Mouse (Mus musculus) liver, adult 2 months (tissue): ENCODE data around the gene Nebl. TPM values are rescaled to one million over a fixed set of nuclear protein-coding genes. Genes with fewer than 3 reads are reported as not detected.

Experiments
- DNase-seq: peaks from one replicate; pipeline ENCODE4 v3.0.0-alpha.2; 2011; ENCODE audit warnings: low read depth, low spot score; ENCODE audit errors: extremely low read depth
- H3K27ac ChIP-seq: fragments of 200-500 bp; replicated peaks from 2 replicates; pipeline ENCODE4 v1.5.1; 2012; ENCODE audit warnings: low read depth, mild to moderate bottlenecking, control low read depth, inconsistent platforms, low read length; ENCODE audit not compliant: insufficient read depth
- H3K27me3 ChIP-seq: fragments of 200-500 bp; 2 replicates; pipeline ENCODE4 v1.6.1; 2012; ENCODE audit warnings: mild to moderate bottlenecking, moderate library complexity, low read length, inconsistent platforms; ENCODE audit not compliant: control insufficient read depth, insufficient read depth
- H3K36me3 ChIP-seq: fragments of 200-500 bp; 2 replicates; pipeline ENCODE4 v1.6.1; 2012; ENCODE audit warnings: low read length, inconsistent platforms; ENCODE audit not compliant: control insufficient read depth, insufficient read depth
- H3K4me1 ChIP-seq: fragments of 200-500 bp; 2 replicates; pipeline ENCODE4 v1.6.1; 2011; ENCODE audit warnings: low read length; ENCODE audit not compliant: control insufficient read depth, insufficient read depth
- H3K4me3 ChIP-seq: fragments of 200-500 bp; 2 replicates; pipeline ENCODE4 v1.5.1; 2011; ENCODE audit warnings: low read depth, mild to moderate bottlenecking, control low read depth, low read length, moderate library complexity; ENCODE audit not compliant: insufficient read depth
- H3K79me2 ChIP-seq: fragments of 200-500 bp; 2 replicates; pipeline ENCODE4 v1.6.1; 2012; ENCODE audit warnings: inconsistent platforms, mild to moderate bottlenecking, low read length, moderate library complexity; ENCODE audit not compliant: control insufficient read depth, insufficient read depth
- H3K9ac ChIP-seq: fragments of 200-500 bp; 2 replicates; pipeline ENCODE4 v1.6.1; 2012; ENCODE audit warnings: low read depth, mild to moderate bottlenecking, control low read depth, inconsistent platforms, low read length
- CTCF ChIP-seq: fragments of 200-500 bp; IDR thresholded peaks from 2 replicates; pipeline ENCODE4 v1.5.1; 2011; ENCODE audit warnings: low read depth, low read length, control low read depth
- POLR2A ChIP-seq: fragments of 200-500 bp; IDR thresholded peaks from 2 replicates; pipeline ENCODE4 v1.6.1; 2011; ENCODE audit warnings: low read length, control low read depth; ENCODE audit not compliant: insufficient read depth; ENCODE audit errors: extremely low read depth
- WGBS: fragments of 180-500 bp; shearing (Covaris S2); methylation state at CpG from one replicate; pipeline ENCODE4 v1.1.7; 2018; 5-methylcytosine and 5-hydroxymethylcytosine counted together
- polyA plus RNA-seq: library from polyadenylated mRNA; depleted of rRNA; stranded (reverse); fragments of >200 nt; gene quantifications from 2 replicates; pipeline ENCODE4 v1.2.3, GENCODE M21; 2012
- total RNA-seq: library from RNA; depleted of rRNA; stranded (reverse); fragments of >200 nt; gene quantifications from 2 replicates; pipeline ENCODE4 v1.2.3, GENCODE M21; 2014

The Nebl gene
- total and polyA plus RNA-seq, 2 experiments = 0.02 to 0.28 TPM

DNA sequence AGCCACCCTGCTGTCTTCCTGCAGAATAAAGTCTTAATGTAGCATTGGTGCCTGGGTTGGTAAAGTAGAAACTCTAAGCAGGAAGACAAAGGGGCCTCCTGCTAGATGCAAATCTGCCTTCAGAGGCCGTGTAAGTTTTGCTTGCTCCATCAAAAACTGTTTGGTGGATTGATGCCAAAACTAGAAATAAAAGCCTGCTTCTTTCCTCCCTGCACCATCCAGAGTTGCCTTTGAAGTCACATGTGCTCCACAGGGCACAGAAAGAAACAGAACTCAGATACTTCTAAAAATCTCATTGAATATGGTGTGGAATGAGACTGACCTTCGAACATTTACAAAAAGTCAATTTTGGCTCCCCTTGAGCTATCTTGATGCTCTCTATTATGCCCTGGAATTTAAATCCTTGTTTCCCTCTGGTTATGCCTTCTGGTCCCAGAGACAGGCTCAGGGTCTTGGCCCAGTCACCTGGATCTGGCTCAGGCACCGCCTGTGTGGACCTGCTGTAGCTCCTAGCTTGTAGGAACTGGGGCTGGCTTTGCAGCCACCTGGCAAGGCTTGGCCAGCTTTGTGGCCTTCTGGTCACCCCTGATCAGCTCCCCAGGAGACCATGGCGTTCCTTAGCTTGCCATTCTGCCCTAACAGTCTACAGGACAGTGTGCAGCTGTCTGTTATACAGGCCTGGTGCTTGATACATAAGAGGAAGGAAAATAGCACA is 47.8 kb downstream of the Nebl start:
- H3K4me1 ChIP-seq = no peaks in the 10 kb centered on the region
- 72% methylated on average over 4 of the region's 4 CpGs for WGBS
- DNase-seq = no peak
- no peak overlapping the region for H3K9ac ChIP-seq
- H3K79me2 ChIP-seq = no peaks in the 10 kb centered on the region
- H3K27me3 ChIP-seq = no peaks in the 10 kb centered on the region
- H3K27ac ChIP-seq = no peak overlapping the region
- no peak overlapping the region for H3K4me3 ChIP-seq
- TF ChIP-seq POLR2A (no peak), CTCF (no peak)
- no peaks in the 10 kb centered on the region for H3K36me3 ChIP-seq

- no peak overlapping the region for H3K4me3 ChIP-seq
- TF ChIP-seq POLR2A (no peak), CTCF (no peak)
- WGBS = 88% methylated on average over 10 of the region's 10 CpGs
- no peaks in the 10 kb centered on the region for H3K79me2 ChIP-seq
- H3K36me3 ChIP-seq = no peaks in the 10 kb centered on the region
- no peak overlapping the region for H3K27ac ChIP-seq
- H3K4me1 ChIP-seq = no peaks in the 10 kb centered on the region
- DNase-seq = no peak
- H3K9ac ChIP-seq = no peak overlapping the region
- no peaks in the 10 kb centered on the region for H3K27me3 ChIP-seq
Measured at GRCm38 (mm10) chr2:17672156-17672555, 59.1 kb downstream of the Nebl start.

GRCm38 (mm10) chr2:17671566-17671965 is 59.7 kb downstream of the Nebl start:
- Histone ChIP-seq H3K4me3 (no peak overlapping the region), H3K27ac (no peak overlapping the region)
- TF ChIP-seq POLR2A = no peak
- TF ChIP-seq CTCF = no peak

DNA sequence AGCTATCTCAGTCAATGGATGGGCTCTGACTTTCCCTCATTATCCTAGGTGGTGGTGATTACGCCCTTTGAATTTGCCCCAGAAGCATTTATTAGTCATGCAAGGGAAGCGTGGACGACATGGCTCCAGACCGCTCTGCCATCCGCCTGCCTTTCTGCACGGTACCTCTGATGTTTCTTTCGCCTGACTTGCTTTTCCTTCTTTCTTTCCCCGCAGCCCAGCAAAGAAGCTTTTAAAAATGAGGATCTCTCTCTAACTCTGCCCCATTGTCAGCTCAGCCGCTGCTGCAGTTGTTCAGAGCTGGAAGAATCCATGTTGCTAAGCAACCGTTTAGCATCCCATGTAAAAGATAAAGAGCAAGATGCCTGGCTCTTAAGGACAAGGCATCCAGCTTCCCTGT is 61.3 kb downstream of the Nebl start:
- DNase-seq = no peak
- no peak overlapping the region for H3K9ac ChIP-seq
- no peak overlapping the region for H3K27ac ChIP-seq
- no peak for TF ChIP-seq POLR2A
- no peak for TF ChIP-seq CTCF
- no peaks in the 10 kb centered on the region for H3K36me3 ChIP-seq
- no peaks in the 10 kb centered on the region for H3K27me3 ChIP-seq
- no peak overlapping the region for H3K4me3 ChIP-seq
- no peaks in the 10 kb centered on the region for H3K79me2 ChIP-seq
- 63% methylated on average over 10 of the region's 10 CpGs for WGBS
- no peaks in the 10 kb centered on the region for H3K4me1 ChIP-seq

More at GRCm38 (mm10) chr2:17671566-17671965, 59.7 kb downstream of the Nebl start:
- no peak for DNase-seq
- WGBS = 88% methylated on average over 8 of the region's 8 CpGs
- H3K27me3 ChIP-seq = no peaks in the 10 kb centered on the region
- no peaks in the 10 kb centered on the region for H3K4me1 ChIP-seq
- no peaks in the 10 kb centered on the region for H3K36me3 ChIP-seq
- H3K79me2 ChIP-seq = no peaks in the 10 kb centered on the region
- H3K9ac ChIP-seq = no peak overlapping the region

DNA sequence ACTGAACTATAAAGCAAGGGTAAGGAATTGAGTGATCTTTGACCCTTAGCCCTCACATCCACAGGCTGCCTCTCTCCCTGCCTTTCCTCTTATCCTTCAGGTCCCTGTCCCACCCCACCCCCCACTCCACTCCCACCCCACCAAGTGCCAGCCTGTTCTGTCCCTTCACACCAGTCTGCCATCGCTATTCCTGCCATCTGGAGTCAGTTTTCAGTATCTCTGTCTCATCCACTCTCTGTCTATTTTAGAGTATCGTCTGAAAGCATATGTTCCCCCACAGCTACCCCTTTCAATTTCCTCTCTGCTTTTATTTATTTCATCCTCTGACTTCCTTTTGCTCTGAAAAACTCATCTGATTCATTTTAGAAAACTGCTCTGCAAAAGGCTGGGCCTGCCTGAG is 62.3 kb downstream of the Nebl start:
- TF ChIP-seq POLR2A (no peak), CTCF (no peak)
- Histone ChIP-seq H3K9ac (no peak overlapping the region), H3K79me2 (no peaks in the 10 kb centered on the region), H3K27ac (no peak overlapping the region), H3K27me3 (no peaks in the 10 kb centered on the region), H3K4me1 (no peaks in the 10 kb centered on the region), H3K36me3 (no peaks in the 10 kb centered on the region), H3K4me3 (no peak overlapping the region)
- 72% methylated on average over 2 of the region's 2 CpGs for WGBS
- no peak for DNase-seq

DNA sequence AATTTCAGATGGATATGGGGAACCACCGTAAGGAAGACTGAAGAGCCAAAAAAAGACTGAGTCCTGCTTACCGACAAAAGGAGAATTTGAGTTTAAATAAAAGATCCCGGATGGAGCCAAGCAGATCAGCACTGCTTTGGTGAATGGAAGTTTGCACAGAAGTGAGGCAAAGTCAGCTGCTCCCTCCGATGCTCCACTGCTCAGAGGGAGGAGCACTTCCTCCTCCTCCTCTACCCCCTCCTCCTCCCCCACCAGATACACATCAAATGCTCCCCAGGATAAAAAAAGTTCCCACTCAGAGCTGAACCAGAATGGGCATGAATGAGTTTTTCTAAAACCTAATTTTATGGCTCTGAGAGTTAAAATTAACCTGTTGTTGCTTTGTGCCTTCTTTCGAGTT is 73.1 kb downstream of the Nebl start:
- Histone ChIP-seq H3K4me1 (no peaks in the 10 kb centered on the region), H3K9ac (no peak overlapping the region), H3K4me3 (no peak overlapping the region), H3K27ac (no peak overlapping the region), H3K79me2 (no peaks in the 10 kb centered on the region), H3K36me3 (no peaks in the 10 kb centered on the region), H3K27me3 (no peaks in the 10 kb centered on the region)
- no peak for DNase-seq
- TF ChIP-seq POLR2A = no peak
- no peak for TF ChIP-seq CTCF
- 80% methylated on average over 5 of the region's 5 CpGs for WGBS
